Mouse (Mus musculus) kidney, postnatal 10 days (tissue): Measurements from ENCODE around the gene Kcna6.

Experiments used
- DNase-seq: peaks from one replicate; pipeline ENCODE4 v3.0.0; 2021; ENCODE audit warnings: mixed read lengths

The Kcna6 gene

GRCm38 (mm10) chr6:126732645-126733044 is 7.8 kb downstream of the Kcna6 start:
- no peak for DNase-seq

GRCm38 (mm10) chr6:126728803-126729202 is 11.7 kb downstream of the Kcna6 start:
- no peak for DNase-seq

GRCm38 (mm10) chr6:126718423-126719087 is 21.9 kb downstream of the Kcna6 start:
- no peak for DNase-seq

GRCm38 (mm10) chr6:126712531-126712930 is 27.9 kb downstream of the Kcna6 start:
- DNase-seq = no peak

- no peak for DNase-seq
Observed at GRCm38 (mm10) chr6:126705936-126706335, 34.5 kb downstream of the Kcna6 start.

- peak; percentile 14 for DNase-seq
Observed at GRCm38 (mm10) chr6:126704430-126704829, 36.0 kb downstream of the Kcna6 start.

- DNase-seq = peak; percentile 84
Observed at GRCm38 (mm10) chr6:126702116-126702515, 38.4 kb downstream of the Kcna6 start.

GRCm38 (mm10) chr6:126701196-126701595 is 39.3 kb downstream of the Kcna6 start:
- DNase-seq = no peak

GRCm38 (mm10) chr6:126699995-126700394 is 40.5 kb downstream of the Kcna6 start:
- no peak for DNase-seq

- DNase-seq = no peak
Observed at GRCm38 (mm10) chr6:126687120-126687519, 53.4 kb downstream of the Kcna6 start.

- no peak for DNase-seq
Observed at GRCm38 (mm10) chr6:126685135-126685534, 55.3 kb downstream of the Kcna6 start.

GRCm38 (mm10) chr6:126678961-126679360 is 61.5 kb downstream of the Kcna6 start:
- DNase-seq = peak; percentile 24

GRCm38 (mm10) chr6:126667001-126667400 is 73.5 kb downstream of the Kcna6 start:
- no peak for DNase-seq

GRCm38 (mm10) chr6:126666091-126666490 is 74.4 kb downstream of the Kcna6 start:
- no peak for DNase-seq

- no peak for DNase-seq
Observed at GRCm38 (mm10) chr6:126664569-126664968, 75.9 kb downstream of the Kcna6 start.
